Comparison of ENCODE assay signal across 28 mouse cellular contexts in the genomic region with DNA sequence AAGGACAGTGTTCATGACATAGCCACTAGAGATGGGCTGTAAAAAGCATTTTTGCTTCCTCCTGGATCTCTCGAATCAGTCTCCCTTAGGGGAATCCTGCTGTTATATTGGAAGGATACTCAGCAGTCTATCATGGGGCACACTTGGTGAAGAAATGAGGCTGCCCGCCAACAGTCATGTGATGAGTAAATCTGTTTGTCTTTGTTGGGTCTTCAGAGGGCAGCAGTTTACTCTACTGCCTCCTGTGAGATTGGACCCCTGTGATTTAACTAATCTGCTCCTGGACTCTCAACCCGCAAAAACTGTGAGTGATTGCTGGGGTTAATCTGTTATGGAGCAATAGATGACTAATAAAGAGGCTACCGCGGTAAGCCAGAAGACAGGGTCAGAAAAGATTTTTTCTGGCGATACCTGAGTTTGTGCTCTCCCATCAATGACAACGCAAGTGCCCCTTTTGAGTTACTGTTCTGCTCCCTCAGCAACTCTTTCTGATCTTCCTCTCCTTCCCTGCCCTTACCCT. TPM values are rescaled to one million over a fixed set of nuclear protein-coding genes. Genes with fewer than 3 reads are reported as not detected.
DNase-seq lines count a peak whose midpoint lies in the region; ATAC-seq and TF ChIP-seq lines count a peak whose summit lies in the region.
"Had no signal": no experiment of that assay in that cellular context is flagged by ENCODE, and none has a peak within 500 bp of the region (broad histone marks: within the 10 kb centered on the region; RNA-seq: fewer than 3 reads in every experiment).

No protein-coding gene starts in this region.

- ATAC-seq in kidney, embryonic 16.5 days (ENCODE audit: low FRiP score, low TSS enrichment), result no peak
- no peak for ATAC-seq in liver, postnatal 0 days
- ATAC-seq in frontal cortex, adult (ENCODE audit: low TSS enrichment), result no peak
- ATAC-seq: activated CD4-positive, CD25-positive, alpha-beta regulatory T cell, adult 4 months; forebrain, embryonic 15.5 days had no signal

- no peak for TF ChIP-seq EP300 in liver, postnatal 0 days (IDR thresholded peaks at IDR 0.05; ENCODE audit: low read depth)

- no peaks in the 10 kb centered on the region for H3K9me3 ChIP-seq in kidney, embryonic 16.5 days (ENCODE audit: low read length)
- H3K9me3 ChIP-seq in liver, postnatal 0 days (ENCODE audit: low read length), result no peaks in the 10 kb centered on the region
- H3K9me3 ChIP-seq: embryonic facial prominence, embryonic 12.5 days; embryonic facial prominence, embryonic 15.5 days; forebrain, embryonic 15.5 days; G1E; heart, embryonic 10.5 days; heart, embryonic 13.5 days; hindbrain, embryonic 12.5 days; hindbrain, embryonic 15.5 days had no signal

- TF ChIP-seq CTCF in liver, postnatal 0 days (IDR thresholded peaks at IDR 0.05; ENCODE audit: low read depth), result no peak

- no peaks in the 10 kb centered on the region for H3K27me3 ChIP-seq in kidney, embryonic 16.5 days (ENCODE audit: insufficient read depth, low read length)
- H3K27me3 ChIP-seq in liver, postnatal 0 days (ENCODE audit: insufficient read depth, low read length), result no peaks in the 10 kb centered on the region
- H3K27me3 ChIP-seq: CH12.LX; embryonic facial prominence, embryonic 12.5 days; embryonic facial prominence, embryonic 15.5 days; forebrain, embryonic 15.5 days; heart, embryonic 13.5 days; hindbrain, embryonic 12.5 days; hindbrain, embryonic 15.5 days had no signal

- DNase-seq in kidney, adult 18-20 months, result peak; percentile 59
- peak; percentile 33 for DNase-seq in NIH3T3 (ENCODE audit: low read depth)
- peak; percentile 91 for DNase-seq in kidney, adult 9 months
- peak; percentile 73 to 76 for DNase-seq in kidney, postnatal 25 days
- no peak for DNase-seq in liver, postnatal 0 days
- no peak for DNase-seq in embryo, embryonic 10 days (ENCODE audit: low spot score)
- DNase-seq: adrenal gland, adult 8-10 months; adrenal gland, postnatal 25 days; B cell, adult 2 months; cerebellum, adult 11-12 months; cerebellum, adult 8-10 months; cerebellum, postnatal 14 days; gastrocnemius, postnatal 10 days; gastrocnemius, postnatal 36 days; heart, adult 2 months; heart, postnatal 14 days had no signal

- H3K4me1 ChIP-seq in kidney, embryonic 16.5 days (ENCODE audit: insufficient read depth, low read length), result 0 out of 2 replicates have a peak, but pooled peaks cover 2% of the 10 kb centered on the region
- H3K4me1 ChIP-seq in liver, postnatal 0 days (ENCODE audit: insufficient read depth), result 0 out of 2 replicates have a peak, but pooled peaks cover 3% of the 10 kb centered on the region
- H3K4me1 ChIP-seq: heart, embryonic 10.5 days; heart, embryonic 13.5 days; hindbrain, embryonic 15.5 days had no signal

- H3K27ac ChIP-seq in kidney, embryonic 16.5 days (ENCODE audit: low read length), result no peak overlapping the region
- H3K27ac ChIP-seq in liver, postnatal 0 days (ENCODE audit: low read depth), result no peak overlapping the region
- H3K27ac ChIP-seq: embryonic facial prominence, embryonic 12.5 days; embryonic facial prominence, embryonic 15.5 days; forebrain, embryonic 15.5 days; heart, adult 2 months; heart, embryonic 10.5 days; heart, embryonic 13.5 days; hindbrain, embryonic 12.5 days; hindbrain, embryonic 15.5 days had no signal

- H3K4me3 ChIP-seq in kidney, embryonic 16.5 days (ENCODE audit: low read length), result no peak overlapping the region
- no peak overlapping the region for H3K4me3 ChIP-seq in liver, postnatal 0 days (ENCODE audit: low read depth, low read length)
- H3K4me3 ChIP-seq: embryonic facial prominence, embryonic 12.5 days; embryonic facial prominence, embryonic 15.5 days; forebrain, embryonic 15.5 days; heart, adult 2 months; heart, embryonic 10.5 days; heart, embryonic 13.5 days; hindbrain, embryonic 12.5 days; hindbrain, embryonic 15.5 days had no signal

- no peaks in the 10 kb centered on the region for H3K36me3 ChIP-seq in kidney, embryonic 16.5 days (ENCODE audit: insufficient read depth, low read length)
- no peaks in the 10 kb centered on the region for H3K36me3 ChIP-seq in liver, postnatal 0 days (replicated peaks; ENCODE audit: insufficient read depth, low read length)
- H3K36me3 ChIP-seq: embryonic facial prominence, embryonic 12.5 days; embryonic facial prominence, embryonic 15.5 days; forebrain, embryonic 15.5 days; G1E; heart, embryonic 10.5 days; heart, embryonic 13.5 days; hindbrain, embryonic 12.5 days; hindbrain, embryonic 15.5 days had no signal

- no peak overlapping the region for H3K9ac ChIP-seq in kidney, embryonic 16.5 days (replicated peaks; ENCODE audit: low read length)
- H3K9ac ChIP-seq in liver, postnatal 0 days (replicated peaks), result no peak overlapping the region
- H3K9ac ChIP-seq: embryonic facial prominence, embryonic 12.5 days; embryonic facial prominence, embryonic 15.5 days; forebrain, embryonic 15.5 days; heart, embryonic 13.5 days; hindbrain, embryonic 12.5 days; hindbrain, embryonic 15.5 days had no signal

- WGBS in kidney, embryonic 16.5 days, result 71% methylated on average over 7 of the region's 7 CpGs
- WGBS in liver, postnatal 0 days (ENCODE audit: insufficient replicate concordance), result 70% methylated on average over 7 of the region's 7 CpGs

- no peak overlapping the region for H3K4me2 ChIP-seq in kidney, embryonic 16.5 days (replicated peaks; ENCODE audit: low read depth, low read length)
- no peak overlapping the region for H3K4me2 ChIP-seq in liver, postnatal 0 days (ENCODE audit: low read depth, low read length)
- H3K4me2 ChIP-seq: embryonic facial prominence, embryonic 12.5 days; embryonic facial prominence, embryonic 15.5 days; forebrain, embryonic 15.5 days; heart, embryonic 13.5 days; hindbrain, embryonic 12.5 days; hindbrain, embryonic 15.5 days had no signal

RNA-seq across cellular contexts. Expression of a gene that starts 13.0 kb away (rescaled TPM):
- 9.0 and 9.2 TPM in 2 replicates for polyA plus RNA-seq in kidney, embryonic 16.5 days (2015; fragmentation: Nextera tagmentation; extraction: Ambion mirVana)
- 3.1 and 3.4 TPM in 2 replicates for polyA plus RNA-seq in liver, postnatal 0 days (2015; fragmentation: Nextera tagmentation; extraction: Ambion mirVana)

RNA-seq across cellular contexts. Expression of a gene that starts 56.2 kb away (rescaled TPM):
- 17.8 and 19.9 TPM in 2 replicates for polyA plus RNA-seq in kidney, embryonic 16.5 days (2015; fragmentation: Nextera tagmentation; extraction: Ambion mirVana)
- polyA plus RNA-seq in liver, postnatal 0 days (2015; fragmentation: Nextera tagmentation; extraction: Ambion mirVana), result 4.5 and 4.7 TPM in 2 replicates

Comparison
In these comparisons a context has a peak if more than half of its experiments do, and no peak if none do; other contexts are left out.
1. DNase-seq: peak in kidney, adult 18-20 months (single experiment), NIH3T3 (single experiment), kidney, adult 9 months (single experiment) and kidney, postnatal 25 days (2 of 2); none in liver, postnatal 0 days (single experiment) and embryo, embryonic 10 days (single experiment).